Mouse (Mus musculus) CD4-positive, CD25-positive, alpha-beta regulatory T cell, adult 4 months (primary cell): ENCODE results near the gene Gnat2. TPM values are rescaled to one million over a fixed set of nuclear protein-coding genes. Genes with fewer than 3 reads are reported as not detected.

Source experiments
- ATAC-seq: one replicate; pipeline ENCODE4 v1.8.0; 2017
- polyA plus RNA-seq, 2 experiments: library from polyadenylated mRNA; unstranded; fragments of 100-300 nt; shearing (Covaris generic); gene quantifications; one replicate each; pipeline ENCODE4 v1.2.1; 2017

Gnat2 gene
- polyA plus RNA-seq, 2 experiments from 2014 or later, result not detected

GRCm38 (mm10) chr3:108121101-108121500 lies 28.5 kb downstream of the Gnat2 start:
- ATAC-seq, result no peak

- ATAC-seq, result no peak
Observed at GRCm38 (mm10) chr3:108123242-108123641, 30.7 kb downstream of the Gnat2 start.

GRCm38 (mm10) chr3:108124131-108124530 lies 31.5 kb downstream of the Gnat2 start:
- peak; percentile 83 for ATAC-seq

GRCm38 (mm10) chr3:108126327-108126726 lies 33.7 kb downstream of the Gnat2 start:
- ATAC-seq, result no peak

GRCm38 (mm10) chr3:108128520-108128919 lies 35.9 kb downstream of the Gnat2 start:
- no peak for ATAC-seq

- no peak for ATAC-seq
Observed at GRCm38 (mm10) chr3:108129367-108129766, 36.8 kb downstream of the Gnat2 start.

- ATAC-seq, result no peak
Observed at GRCm38 (mm10) chr3:108129804-108130203, 37.2 kb downstream of the Gnat2 start.

GRCm38 (mm10) chr3:108131216-108131615 lies 38.6 kb downstream of the Gnat2 start:
- ATAC-seq, result no peak

- ATAC-seq, result no peak
Observed at GRCm38 (mm10) chr3:108131821-108132220, 39.2 kb downstream of the Gnat2 start.

GRCm38 (mm10) chr3:108132484-108132883 lies 39.9 kb downstream of the Gnat2 start:
- no peak for ATAC-seq

- ATAC-seq, result no peak
Observed at GRCm38 (mm10) chr3:108134701-108135100, 42.1 kb downstream of the Gnat2 start.

GRCm38 (mm10) chr3:108139113-108139512 lies 46.5 kb downstream of the Gnat2 start:
- ATAC-seq, result no peak

- peak; percentile 64 for ATAC-seq
Observed at GRCm38 (mm10) chr3:108140786-108141185, 48.2 kb downstream of the Gnat2 start.

- ATAC-seq, result peak; percentile 94
Observed at GRCm38 (mm10) chr3:108145534-108146445, 53.2 kb downstream of the Gnat2 start, which contains the start of gene Gnai3. Gnai3 (minus strand) TSS chr3:108146146.

GRCm38 (mm10) chr3:108146671-108147070 lies 54.1 kb downstream of the Gnat2 start:
- ATAC-seq, result no peak

- peak; percentile 69 for ATAC-seq
Observed at GRCm38 (mm10) chr3:108147386-108148235, 55.0 kb downstream of the Gnat2 start.

Other genes starting within 250 kb of the Gnat2 start
- gene Eps8l3, start 215.6 kb upstream of the Gnat2 start, polyA plus RNA-seq, result not detected
- 1 to 10 TPM in 1 of 2 experiments, not detected in 1; 1.4 TPM for gene Gstm5, start 197.0 kb upstream of the Gnat2 start, polyA plus RNA-seq
- gene Gstm7, start 161.0 kb upstream of the Gnat2 start, polyA plus RNA-seq, result 1 to 10 TPM; 1.4 to 2.1 TPM
- gene Gstm6, start 149.0 kb upstream of the Gnat2 start, polyA plus RNA-seq, result not detected
- gene Gstm3, start 123.5 kb upstream of the Gnat2 start, polyA plus RNA-seq, result not detected
- gene Gstm2, start 106.3 kb upstream of the Gnat2 start, polyA plus RNA-seq, result not detected
- 1 to 10 TPM; 2.8 to 3.4 TPM for gene Gstm1, start 74.8 kb upstream of the Gnat2 start, polyA plus RNA-seq
- gene Gstm4, start 47.9 kb upstream of the Gnat2 start, polyA plus RNA-seq, result 1 to 10 TPM; 4.4 to 5.7 TPM
- gene Ampd2, start 6.1 kb upstream of the Gnat2 start, polyA plus RNA-seq, result 10 to 100 TPM; 22.4 to 48.3 TPM
- 10 to 100 TPM; 95.0 to 98.5 TPM for gene Gnai3, start 53.4 kb downstream of the Gnat2 start, polyA plus RNA-seq
- gene Gpr61, start 62.1 kb downstream of the Gnat2 start, polyA plus RNA-seq, result under 1 TPM in 1 of 2 experiments, not detected in 1; 0.15 TPM
- gene Amigo1, start 93.5 kb downstream of the Gnat2 start, polyA plus RNA-seq, result under 1 TPM; 0.32 to 0.54 TPM
- 1 to 10 TPM; 7.7 to 8.8 TPM for gene Cyb561d1, start 108.4 kb downstream of the Gnat2 start, polyA plus RNA-seq
- 1 to 10 TPM; 4.9 to 8.5 TPM for gene Atxn7l2, start 118.1 kb downstream of the Gnat2 start, polyA plus RNA-seq
- under 1 TPM in 1 of 2 experiments, not detected in 1; 0.08 TPM for gene Sypl2, start 133.9 kb downstream of the Gnat2 start, polyA plus RNA-seq
- gene Psma5, start 164.1 kb downstream of the Gnat2 start, polyA plus RNA-seq, result 100 to 1,000 TPM; 180 to 185 TPM
- gene Sort1, start 191.3 kb downstream of the Gnat2 start, polyA plus RNA-seq, result under 1 TPM in 1 of 2 experiments, not detected in 1; 0.09 TPM